Mouse (Mus musculus) stomach, embryonic 14.5 days (tissue): ENCODE results near the gene Olfr1377. TPM values are rescaled to one million over a fixed set of nuclear protein-coding genes. Genes with fewer than 3 reads are reported as not detected.

Source experiments
- ATAC-seq: fragments of 200-750 bp; cut with Nextera tagmentation; 2 replicates; pipeline ENCODE4 v1.8.0; 2017; ENCODE audit warnings: low read depth, moderate TSS enrichment; ENCODE audit not compliant: insufficient number of reproducible peaks, insufficient read depth, low FRiP score
- H3K27ac ChIP-seq: fragments of 300-500 bp; sonication (generic); 2 replicates; pipeline ENCODE4 v1.5.1; 2014; ENCODE audit warnings: mild to moderate bottlenecking, low read length, moderate library complexity, mixed read lengths
- H3K27me3 ChIP-seq: fragments of 300-500 bp; sonication (generic); 2 replicates; pipeline ENCODE4 v1.6.1; 2014; ENCODE audit warnings: low read length, control low read depth, mixed read lengths; ENCODE audit not compliant: control insufficient read depth, insufficient read depth
- H3K36me3 ChIP-seq: fragments of 300-500 bp; sonication (generic); 2 replicates; pipeline ENCODE4 v1.6.1; 2014; ENCODE audit warnings: mild to moderate bottlenecking, control low read depth, low read length, moderate library complexity, mixed read lengths; ENCODE audit not compliant: control insufficient read depth, insufficient read depth
- H3K4me1 ChIP-seq: fragments of 300-500 bp; sonication (generic); 2 replicates; pipeline ENCODE4 v1.6.1; 2014; ENCODE audit warnings: low read length, control low read depth, mixed read lengths; ENCODE audit not compliant: control insufficient read depth, insufficient read depth
- H3K4me2 ChIP-seq: fragments of 300-500 bp; sonication (generic); replicated peaks from 2 replicates; pipeline ENCODE4 v1.6.1; 2014; ENCODE audit warnings: low read depth, low read length, control low read depth
- H3K4me3 ChIP-seq: fragments of 300-500 bp; sonication (generic); 2 replicates; pipeline ENCODE4 v1.5.1; 2014; ENCODE audit warnings: low read depth, low read length, control low read depth
- H3K9ac ChIP-seq: fragments of 300-500 bp; sonication (generic); replicated peaks from 2 replicates; pipeline ENCODE4 v1.6.1; 2014; ENCODE audit warnings: low read depth, mild to moderate bottlenecking, control low read depth, low read length, moderate library complexity, mixed read lengths
- H3K9me3 ChIP-seq: fragments of 300-500 bp; sonication (generic); 2 replicates; pipeline ENCODE4 v1.6.1; 2016; ENCODE audit warnings: low read depth, low read length, control low read depth; ENCODE audit not compliant: control insufficient read depth
- WGBS: fragments of 180-500 bp; shearing (Covaris S2); extraction: QIAGEN DNeasy Blood & Tissue Kit; methylation state at CpG from one replicate; pipeline ENCODE4 v1.1.7; 2014; 5-methylcytosine and 5-hydroxymethylcytosine counted together
- polyA plus RNA-seq: library from polyadenylated mRNA; unstranded; fragments of >200 nt; fragmentation: Nextera tagmentation; extraction: Ambion mirVana; gene quantifications from 2 replicates; pipeline ENCODE4 v1.2.1, GENCODE M21; 2014

Olfr1377 gene
- polyA plus RNA-seq: not detected in 2 replicates

- H3K4me3 ChIP-seq: no peak within 1 kb of the TSS
- H3K4me2 ChIP-seq: no peak within 1 kb of the TSS
- no peaks in the 10 kb centered on the region for H3K27me3 ChIP-seq
- H3K4me1 ChIP-seq: no peaks in the 10 kb centered on the region
- WGBS: 73% methylated on average over 5 of the region's 5 CpGs
- no peak within 1 kb of the TSS for H3K27ac ChIP-seq
- H3K36me3 ChIP-seq: no peaks in the 10 kb centered on the region
- no peaks in the 10 kb centered on the region for H3K9me3 ChIP-seq
- H3K9ac ChIP-seq: no peak within 1 kb of the TSS
- ATAC-seq: no peak
Measured at GRCm38 (mm10) chr11:50981667-50982066, at the start of gene Olfr1377. Gene Olfr1377 (plus strand): TSS chr11:50981967.

- peak overlapping the region; percentile 97; the same call in 1 of the 2 replicates for H3K4me2 ChIP-seq
- no peak for ATAC-seq
- H3K9ac ChIP-seq: no peak overlapping the region
- H3K27me3 ChIP-seq: no peaks in the 10 kb centered on the region
- H3K27ac ChIP-seq: no peak overlapping the region
- H3K9me3 ChIP-seq: no peaks in the 10 kb centered on the region
- no peaks in the 10 kb centered on the region for H3K36me3 ChIP-seq
- H3K4me1 ChIP-seq: no peaks in the 10 kb centered on the region
- H3K4me3 ChIP-seq: no peak overlapping the region; the same call in 1 of the 2 replicates
- 79% methylated on average over 1 of the region's 1 CpGs for WGBS
Measured at GRCm38 (mm10) chr11:50932040-50932439, 49.7 kb upstream of the Olfr1377 start.

- no peaks in the 10 kb centered on the region for H3K27me3 ChIP-seq
Measured at GRCm38 (mm10) chr11:50938435-50938834, 43.3 kb upstream of the Olfr1377 start.

GRCm38 (mm10) chr11:50939621-50940366, 42.0 kb upstream of the Olfr1377 start:
- Histone ChIP-seq H3K4me1 (no peaks in the 10 kb centered on the region), H3K9ac (no peak overlapping the region), H3K4me3 (no peak overlapping the region), H3K36me3 (no peaks in the 10 kb centered on the region), H3K9me3 (no peaks in the 10 kb centered on the region), H3K27me3 (no peaks in the 10 kb centered on the region), H3K27ac (no peak overlapping the region), H3K4me2 (no peak overlapping the region)
- 31% methylated on average over 14 of the region's 14 CpGs for WGBS
- ATAC-seq: no peak; the same call in 1 of the 2 replicates

More at GRCm38 (mm10) chr11:50938435-50938834, 43.3 kb upstream of the Olfr1377 start:
- ATAC-seq: no peak
- Histone ChIP-seq H3K27ac (no peak overlapping the region), H3K9ac (no peak overlapping the region), H3K4me2 (no peak overlapping the region), H3K9me3 (no peaks in the 10 kb centered on the region), H3K36me3 (no peaks in the 10 kb centered on the region), H3K4me3 (no peak overlapping the region), H3K4me1 (no peaks in the 10 kb centered on the region)
- 75% methylated on average over 8 of the region's 8 CpGs for WGBS

- Histone ChIP-seq H3K36me3 (no peaks in the 10 kb centered on the region), H3K4me1 (no peaks in the 10 kb centered on the region), H3K4me3 (no peak overlapping the region), H3K9ac (no peak overlapping the region), H3K27me3 (no peaks in the 10 kb centered on the region), H3K27ac (no peak overlapping the region), H3K9me3 (no peaks in the 10 kb centered on the region), H3K4me2 (no peak overlapping the region)
- 66% methylated on average over 12 of the region's 12 CpGs for WGBS
- no peak for ATAC-seq
Measured at GRCm38 (mm10) chr11:50942386-50942785, 39.4 kb upstream of the Olfr1377 start.

- WGBS: 82% methylated on average over 14 of the region's 14 CpGs
- no peaks in the 10 kb centered on the region for H3K4me1 ChIP-seq
Measured at GRCm38 (mm10) chr11:50943506-50943905, 38.3 kb upstream of the Olfr1377 start, which contains the start of gene 4933414I15Rik. Gene 4933414I15Rik (minus strand): TSS chr11:50943765.

GRCm38 (mm10) chr11:50952290-50952689, 29.5 kb upstream of the Olfr1377 start:
- no peaks in the 10 kb centered on the region for H3K4me1 ChIP-seq
- no peak for ATAC-seq
- no peak overlapping the region for H3K9ac ChIP-seq
- no peaks in the 10 kb centered on the region for H3K27me3 ChIP-seq
- H3K4me2 ChIP-seq: no peak overlapping the region
- no peak overlapping the region for H3K27ac ChIP-seq
- H3K9me3 ChIP-seq: no peaks in the 10 kb centered on the region
- 67% methylated on average over 14 of the region's 14 CpGs for WGBS
- H3K36me3 ChIP-seq: no peaks in the 10 kb centered on the region
- no peak overlapping the region for H3K4me3 ChIP-seq

More at GRCm38 (mm10) chr11:50943506-50943905, 38.3 kb upstream of the Olfr1377 start, which contains the start of gene 4933414I15Rik:
- no peak within 1 kb of the TSS for H3K4me2 ChIP-seq
- no peak within 1 kb of the TSS for H3K9ac ChIP-seq
- H3K9me3 ChIP-seq: no peaks in the 10 kb centered on the region
- H3K36me3 ChIP-seq: no peaks in the 10 kb centered on the region
- no peak within 1 kb of the TSS for H3K27ac ChIP-seq
- H3K27me3 ChIP-seq: no peaks in the 10 kb centered on the region
- H3K4me3 ChIP-seq: no peak within 1 kb of the TSS
- ATAC-seq: no peak

GRCm38 (mm10) chr11:50953665-50954064, 28.1 kb upstream of the Olfr1377 start, which contains the start of gene Prop1:
Gene Prop1 (minus strand): TSS chr11:50953765.
- Histone ChIP-seq H3K4me3 (no peak within 1 kb of the TSS), H3K27me3 (no peaks in the 10 kb centered on the region), H3K4me1 (no peaks in the 10 kb centered on the region), H3K4me2 (no peak within 1 kb of the TSS), H3K9ac (no peak within 1 kb of the TSS), H3K27ac (no peak within 1 kb of the TSS), H3K36me3 (no peaks in the 10 kb centered on the region), H3K9me3 (no peaks in the 10 kb centered on the region)
- ATAC-seq: no peak
- 62% methylated on average over 6 of the region's 6 CpGs for WGBS
